Mouse (Mus musculus): ENCODE data around the gene Mrgprb5.
"Not testable (repeated sequence)": the region's sequence is repeated elsewhere in the genome, so short reads cannot be mapped to it uniquely, and the experiment has no call there.

Gene Mrgprb5

DNA sequence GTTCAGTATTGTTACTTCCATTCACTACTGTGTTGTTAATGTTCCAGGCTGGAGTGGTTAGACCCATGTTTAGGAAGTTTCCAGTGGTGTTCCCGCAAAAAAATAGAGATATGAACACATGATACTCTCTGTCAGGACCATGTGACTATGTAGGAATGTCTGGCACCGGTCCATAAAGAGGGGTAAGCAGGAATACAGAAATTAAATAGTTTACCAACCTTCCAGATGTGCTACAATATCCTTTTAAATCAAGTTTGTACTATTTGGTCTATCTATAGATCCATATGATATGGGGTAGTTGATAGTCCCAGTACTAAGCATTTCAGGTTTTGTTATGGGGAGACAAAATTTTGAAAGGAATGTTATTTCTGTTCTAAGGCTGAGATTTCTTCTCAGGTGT, at the start of gene Mrgprb5:
Gene Mrgprb5, minus strand, starts transcription at position 101 of the 400 bp plus-strand sequence.
- in situ Hi-C loops (cut with MboI; ENCODE audit: unreplicated experiment in 2 of 2), result no loop called here

DNA sequence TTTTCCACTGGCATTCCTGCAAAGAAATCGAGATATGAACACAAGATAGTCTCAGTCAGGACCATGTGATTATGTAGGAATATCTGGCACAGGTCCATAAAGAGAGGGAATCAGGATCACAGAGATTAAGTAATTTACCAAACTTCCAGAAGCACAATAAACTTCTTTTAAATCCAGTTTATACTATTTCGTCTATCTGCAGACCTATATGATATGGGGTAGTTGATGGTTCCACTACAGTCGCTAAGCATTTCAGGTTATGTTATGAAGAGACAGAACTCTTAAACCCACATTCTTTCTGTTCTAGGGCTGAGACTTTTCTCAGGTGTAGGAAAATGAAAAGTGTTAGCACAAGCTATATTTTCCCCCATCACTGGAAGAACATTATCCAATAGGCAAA, 30.4 kb upstream of the Mrgprb5 start, which contains the start of gene Mrgprb4:
Gene Mrgprb4, minus strand, starts transcription at position 101 of the 400 bp plus-strand sequence.
- in situ Hi-C loops (cut with MboI; ENCODE audit: unreplicated experiment in 2 of 2), result no loop called here

DNA sequence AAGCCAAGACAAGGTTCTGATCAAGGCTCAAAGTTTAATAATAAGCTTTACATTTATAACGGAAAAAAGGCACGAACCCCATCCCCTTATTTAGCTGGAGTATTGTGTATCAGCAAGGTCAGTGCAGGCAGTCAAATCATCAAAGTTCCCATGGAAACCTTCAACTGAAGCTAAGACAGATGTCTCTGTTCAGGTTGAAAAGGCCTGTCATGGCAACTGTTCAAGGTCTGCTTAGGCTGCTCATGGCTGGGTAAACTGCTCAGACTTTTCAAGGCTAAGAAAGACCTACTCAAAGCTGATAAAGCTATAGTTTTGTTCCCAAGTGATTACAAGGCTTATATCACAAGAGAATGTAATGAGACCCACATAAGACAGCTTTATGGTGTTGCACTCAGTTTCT, 1.3 kb downstream of the Mrgprb5 start:
- in situ Hi-C loops (cut with MboI; ENCODE audit: unreplicated experiment in 2 of 2), result no loop called here

GRCm38 (mm10) chr7:48138248-48138702, 30.5 kb downstream of the Mrgprb5 start:
- in situ Hi-C loops (cut with MboI; ENCODE audit: unreplicated experiment in 2 of 2), result no loop called here

DNA sequence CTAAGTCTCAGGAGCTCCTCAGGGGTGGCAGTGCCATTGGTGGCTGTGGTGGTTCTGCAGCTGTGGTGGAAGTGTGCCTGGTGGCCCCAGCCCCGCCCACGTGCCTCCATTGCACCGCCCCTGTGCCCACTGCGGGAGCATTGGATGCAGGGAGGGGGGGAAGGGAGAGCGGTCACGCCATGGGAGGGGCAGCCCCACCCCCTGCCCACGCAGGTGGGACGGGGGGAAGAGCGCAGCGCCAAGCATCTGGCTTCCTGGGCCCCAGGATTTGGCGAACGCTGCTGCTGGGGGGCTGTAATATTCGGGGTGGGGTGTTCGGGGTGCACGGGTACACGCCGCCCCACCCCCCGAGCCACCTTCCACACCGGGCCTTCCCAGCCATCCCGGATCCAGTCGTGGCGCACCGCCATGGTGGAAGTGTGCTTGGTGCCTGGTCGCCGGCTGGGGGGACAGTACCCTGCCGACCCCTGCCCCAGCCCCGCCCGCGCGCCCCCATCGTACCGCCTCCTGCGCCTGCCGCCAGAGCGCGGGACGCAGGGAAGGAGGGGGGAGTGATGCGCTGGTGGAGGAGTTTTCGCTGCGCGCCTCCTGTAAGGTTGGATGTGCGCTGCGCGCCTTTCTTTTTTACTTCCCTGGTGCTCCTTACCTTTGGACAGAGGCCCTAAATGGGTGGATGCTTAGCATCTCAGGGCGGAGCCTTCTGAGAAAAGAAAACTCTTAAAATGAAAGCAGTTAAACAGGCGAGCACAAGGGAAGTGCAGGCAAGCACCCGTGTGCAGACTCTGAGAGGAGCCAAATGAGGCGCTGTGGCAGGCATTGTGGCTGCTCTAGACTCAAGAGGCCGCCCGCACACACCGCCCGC, 31.4 kb downstream of the Mrgprb5 start:
- in situ Hi-C loops (cut with MboI; ENCODE audit: unreplicated experiment in 2 of 2), result no loop called here

DNA sequence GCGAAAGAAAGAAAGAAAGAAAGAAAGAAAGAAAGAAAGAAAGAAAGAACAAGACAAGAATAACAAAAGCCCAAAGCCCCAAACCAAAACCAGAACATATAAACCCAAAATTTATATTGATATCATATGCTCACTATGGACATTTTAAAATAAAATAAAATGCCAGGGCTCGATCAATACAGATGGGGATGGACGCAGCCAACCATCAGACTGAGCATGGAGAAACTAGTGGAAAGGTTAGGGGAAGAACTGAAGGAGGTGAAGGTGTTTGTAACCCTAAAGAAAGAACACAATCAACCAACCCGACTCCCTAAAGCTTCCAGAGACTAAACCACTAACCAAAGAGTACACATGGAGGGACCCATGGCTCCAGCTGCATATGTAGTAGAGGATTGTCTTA, 36.1 kb downstream of the Mrgprb5 start:
- in situ Hi-C loops (cut with MboI; ENCODE audit: unreplicated experiment in 2 of 2), result no loop called here

- in situ Hi-C loops (cut with MboI; ENCODE audit: unreplicated experiment in 2 of 2), result not testable (repeated sequence)
Observed at GRCm38 (mm10) chr7:48132247-48132646, 36.6 kb downstream of the Mrgprb5 start.

DNA sequence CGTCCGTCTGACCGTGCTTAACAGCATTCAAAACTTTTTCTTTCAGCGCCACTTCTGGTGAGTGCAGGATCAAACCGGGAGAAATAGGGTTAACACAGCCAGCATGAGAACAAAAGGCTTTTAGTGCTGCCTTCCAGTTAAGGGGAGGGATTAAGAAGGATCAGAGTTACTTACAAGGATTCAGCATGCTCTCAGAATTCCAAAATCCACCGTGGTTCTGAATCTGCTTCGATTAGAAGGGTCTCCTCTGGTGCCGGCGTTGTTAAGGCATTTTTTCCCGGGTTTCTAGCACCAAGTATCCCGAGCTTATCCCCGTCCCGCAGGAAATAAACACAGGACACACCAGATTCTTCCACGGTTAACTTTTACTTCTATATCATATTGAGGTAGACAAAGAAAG, 37.0 kb downstream of the Mrgprb5 start:
- in situ Hi-C loops (cut with MboI; ENCODE audit: unreplicated experiment in 2 of 2), result not testable (repeated sequence)

DNA sequence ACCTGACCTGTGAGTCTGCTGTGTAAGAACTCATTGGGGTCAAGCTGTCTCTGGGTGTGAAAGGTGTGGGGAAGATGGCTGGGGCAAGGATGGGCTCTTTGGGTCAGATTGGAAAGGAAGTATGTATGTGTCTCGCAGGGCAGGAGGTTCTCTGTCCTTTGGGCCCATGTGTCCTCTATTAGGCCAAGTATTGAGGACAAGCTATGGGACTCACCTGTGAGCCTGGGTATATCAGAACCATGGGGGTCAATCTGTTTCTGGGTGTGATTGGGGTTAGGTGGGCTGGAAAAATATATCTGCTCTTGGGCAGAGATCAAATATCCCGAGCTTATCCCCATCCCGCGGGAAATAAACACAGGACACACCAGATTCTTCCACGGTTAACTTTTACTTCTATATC, 45.0 kb downstream of the Mrgprb5 start:
- in situ Hi-C loops (cut with MboI; ENCODE audit: unreplicated experiment in 2 of 2), result loop anchor here in 1 of 2 experiments (25.0 kb wide), 1 partner anchor 1162 kb away; the partner anchor contains the start of gene Uevld

Measured in v-Abl transformed pro-B cells (cell line).